Mouse (Mus musculus) thymus, adult 2 months (tissue): ENCODE results near the gene Arhgdig. TPM values are rescaled to one million over a fixed set of nuclear protein-coding genes. Genes with fewer than 3 reads are reported as not detected.

Experiments
- DNase-seq: peaks from one replicate; pipeline ENCODE4 v3.0.0; 2021
- H3K27ac ChIP-seq: fragments of 200-500 bp; 2 replicates; pipeline ENCODE4 v1.5.1; 2012; ENCODE audit warnings: low read length, control low read depth; ENCODE audit not compliant: control insufficient read depth, insufficient read depth
- H3K27me3 ChIP-seq: fragments of 200-500 bp; 2 replicates; pipeline ENCODE4 v1.6.1; 2012; ENCODE audit warnings: mild to moderate bottlenecking, low read length, moderate library complexity, mixed read lengths; ENCODE audit not compliant: control insufficient read depth, insufficient read depth
- H3K36me3 ChIP-seq: fragments of 200-500 bp; 2 replicates; pipeline ENCODE4 v1.6.1; 2012; ENCODE audit warnings: mild to moderate bottlenecking, low read length, moderate library complexity; ENCODE audit not compliant: control insufficient read depth, insufficient read depth
- H3K4me1 ChIP-seq: fragments of 200-500 bp; replicated peaks from 2 replicates; pipeline ENCODE4 v1.6.1; 2012; ENCODE audit warnings: low read length; ENCODE audit not compliant: control insufficient read depth, insufficient read depth
- H3K4me3 ChIP-seq: fragments of 200-500 bp; 2 replicates; pipeline ENCODE4 v1.5.1; 2012; ENCODE audit warnings: mild to moderate bottlenecking, low read length, control low read depth, moderate library complexity; ENCODE audit not compliant: control insufficient read depth, insufficient read depth
- CTCF ChIP-seq: fragments of 200-500 bp; IDR thresholded peaks from 2 replicates; pipeline ENCODE4 v1.5.1; 2012; ENCODE audit warnings: mild to moderate bottlenecking, control low read depth, low read length, moderate library complexity, borderline replicate concordance; ENCODE audit not compliant: control insufficient read depth, poor library complexity, insufficient read depth; ENCODE audit errors: extremely low read depth
- POLR2A ChIP-seq: fragments of 200-500 bp; IDR thresholded peaks from 2 replicates; pipeline ENCODE4 v1.6.1; 2012; ENCODE audit warnings: mild to moderate bottlenecking, low read length, control low read depth, moderate library complexity; ENCODE audit not compliant: control insufficient read depth, poor library complexity, insufficient read depth; ENCODE audit errors: extremely low read depth
- WGBS: fragments of 180-500 bp; shearing (Covaris S2); methylation state at CpG from one replicate; pipeline ENCODE4 v1.1.7; 2018; 5-methylcytosine and 5-hydroxymethylcytosine counted together
- polyA plus RNA-seq: library from polyadenylated mRNA; depleted of rRNA; stranded (reverse); fragments of >200 nt; gene quantifications from 2 replicates; pipeline ENCODE4 v1.2.3, GENCODE M21; 2012

Arhgdig gene
- polyA plus RNA-seq, 1 experiment, result 0.77 TPM

DNA sequence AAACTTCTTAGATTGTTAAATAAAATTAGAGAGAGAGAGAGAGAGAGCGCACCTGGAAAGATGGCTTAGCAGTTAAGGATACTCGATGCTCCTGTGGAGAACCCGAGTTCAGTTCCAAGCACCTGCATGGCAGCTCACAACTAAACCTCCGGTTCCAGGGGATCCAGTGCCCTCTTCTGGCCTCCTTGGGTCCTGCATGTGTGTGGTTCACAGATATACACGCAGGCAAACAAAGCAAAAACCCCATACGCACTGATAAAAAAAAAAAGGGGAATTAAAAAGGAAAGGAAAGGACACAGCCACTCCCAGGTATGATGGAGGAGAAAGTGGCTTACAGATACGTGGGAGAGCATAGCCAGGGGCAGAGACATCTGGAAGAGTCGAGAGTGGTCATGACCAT, 25.3 kb upstream of the Arhgdig start:
- Histone ChIP-seq H3K27ac (no peak overlapping the region), H3K27me3 (no peaks in the 10 kb centered on the region), H3K36me3 (no peaks in the 10 kb centered on the region), H3K4me3 (no peak overlapping the region), H3K4me1 (peaks cover 3% of the 10 kb centered on the region)
- 93% methylated on average over 8 of the region's 8 CpGs for WGBS
- TF ChIP-seq CTCF (no peak), POLR2A (no peak)
- peak; percentile 38 for DNase-seq

DNA sequence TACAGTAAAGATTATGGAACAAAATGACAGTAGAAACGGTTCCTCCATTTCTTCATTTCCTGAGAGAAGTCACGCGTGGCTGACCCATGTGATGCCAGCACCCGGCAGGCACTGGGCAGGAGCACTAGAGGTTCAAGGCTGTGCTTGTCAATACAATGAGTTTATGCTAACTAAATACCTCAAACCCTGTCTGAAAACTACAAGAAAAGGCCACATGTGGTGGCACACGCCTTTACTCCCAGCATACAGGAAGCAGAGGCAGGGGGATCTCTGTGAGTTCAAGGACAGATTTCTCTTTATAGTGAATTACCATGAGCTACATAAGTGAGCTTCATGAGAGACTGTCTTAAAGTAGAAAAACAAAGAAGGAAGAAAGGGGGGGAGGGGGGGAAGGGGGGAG, 23.6 kb upstream of the Arhgdig start:
- 80% methylated on average over 5 of the region's 5 CpGs for WGBS
- no peak for TF ChIP-seq CTCF
- TF ChIP-seq POLR2A, result no peak
- Histone ChIP-seq H3K4me3 (no peak overlapping the region), H3K27ac (no peak overlapping the region), H3K36me3 (no peaks in the 10 kb centered on the region), H3K4me1 (peaks cover 6% of the 10 kb centered on the region), H3K27me3 (no peaks in the 10 kb centered on the region)
- no peak for DNase-seq

GRCm38 (mm10) chr17:26229776-26230175, 22.2 kb upstream of the Arhgdig start:
- no peak for TF ChIP-seq CTCF
- no peak for TF ChIP-seq POLR2A
- no peaks in the 10 kb centered on the region for H3K36me3 ChIP-seq
- H3K4me1 ChIP-seq, result peaks cover 6% of the 10 kb centered on the region
- no peak overlapping the region for H3K4me3 ChIP-seq
- WGBS, result 73% methylated on average over 5 of the region's 5 CpGs
- DNase-seq, result no peak
- no peak overlapping the region for H3K27ac ChIP-seq
- no peaks in the 10 kb centered on the region for H3K27me3 ChIP-seq

- no peak for DNase-seq
- TF ChIP-seq CTCF (no peak), POLR2A (no peak)
- 95% methylated on average over 12 of the region's 12 CpGs for WGBS
- H3K27me3 ChIP-seq, result no peaks in the 10 kb centered on the region
- peaks cover 6% of the 10 kb centered on the region for H3K4me1 ChIP-seq
- H3K36me3 ChIP-seq, result no peaks in the 10 kb centered on the region
- no peak overlapping the region for H3K4me3 ChIP-seq
- no peak overlapping the region for H3K27ac ChIP-seq
Measured at GRCm38 (mm10) chr17:26225150-26225549, 17.6 kb upstream of the Arhgdig start.

DNA sequence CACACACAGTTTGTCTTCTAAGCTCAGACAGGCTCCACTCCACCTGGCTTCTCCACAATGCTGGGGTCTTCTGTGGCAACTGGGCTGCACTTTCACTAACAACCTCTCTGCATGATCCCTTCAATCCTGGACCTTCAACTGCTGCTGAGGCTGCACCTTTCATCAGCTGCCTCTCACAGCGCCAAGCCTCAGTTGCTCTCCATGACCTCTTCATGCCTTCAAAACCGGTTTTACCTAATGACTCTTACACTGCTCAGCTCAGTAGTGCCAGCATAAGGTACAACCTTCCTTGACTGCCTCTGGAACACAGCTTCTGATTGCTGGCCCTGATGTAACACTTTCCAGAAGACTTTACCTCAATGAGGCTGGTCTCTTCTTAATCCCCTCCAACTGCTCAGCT, 13.9 kb upstream of the Arhgdig start:
- no peak for DNase-seq
- 89% methylated on average over 2 of the region's 2 CpGs for WGBS
- no peak overlapping the region for H3K27ac ChIP-seq

GRCm38 (mm10) chr17:26212681-26213080, 5.1 kb upstream of the Arhgdig start:
- 94% methylated on average over 11 of the region's 11 CpGs for WGBS
- DNase-seq, result no peak
- Histone ChIP-seq H3K36me3 (no peaks in the 10 kb centered on the region), H3K27me3 (no peaks in the 10 kb centered on the region), H3K4me1 (no peaks in the 10 kb centered on the region), H3K4me3 (no peak overlapping the region), H3K27ac (no peak overlapping the region)
- TF ChIP-seq POLR2A, result no peak
- TF ChIP-seq CTCF, result no peak

More for the DNA sequence above, 13.9 kb upstream of the Arhgdig start:
- Histone ChIP-seq H3K4me3 (no peak overlapping the region), H3K4me1 (no peaks in the 10 kb centered on the region), H3K36me3 (no peaks in the 10 kb centered on the region), H3K27me3 (no peaks in the 10 kb centered on the region)
- TF ChIP-seq CTCF (no peak), POLR2A (no peak)

DNA sequence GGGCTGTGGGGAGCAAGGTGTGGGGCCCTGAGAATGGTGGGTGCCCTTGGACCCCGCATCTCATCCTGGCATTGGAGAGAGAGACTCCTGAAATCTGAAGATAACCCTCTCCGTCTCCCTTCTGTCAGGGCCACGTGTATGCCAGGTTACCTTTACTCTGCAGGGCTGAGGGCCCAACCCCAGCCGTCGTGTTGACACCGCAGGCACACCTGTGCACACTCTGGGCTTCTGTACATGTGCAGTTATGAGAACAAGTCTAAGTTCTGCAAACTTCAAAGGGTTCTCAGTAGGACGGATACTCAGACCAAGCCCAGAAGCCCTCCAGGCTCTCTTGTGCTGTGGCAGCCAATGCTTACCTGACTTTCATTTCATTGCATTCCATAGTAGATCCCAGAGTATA, 4.7 kb upstream of the Arhgdig start:
- H3K27ac ChIP-seq, result no peak overlapping the region
- H3K4me1 ChIP-seq, result no peaks in the 10 kb centered on the region
- H3K27me3 ChIP-seq, result no peaks in the 10 kb centered on the region
- no peaks in the 10 kb centered on the region for H3K36me3 ChIP-seq
- H3K4me3 ChIP-seq, result no peak overlapping the region
- no peak for TF ChIP-seq CTCF
- TF ChIP-seq POLR2A, result no peak
- 89% methylated on average over 7 of the region's 7 CpGs for WGBS
- no peak for DNase-seq
